8 mouse cellular contexts compared by ENCODE assay signal in genomic region chr10:80302471-80302881, GRCm38 (mm10). TPM values are rescaled to one million over a fixed set of nuclear protein-coding genes. Genes with fewer than 3 reads are reported as not detected.
DNase-seq lines count a peak whose midpoint lies in the region; ATAC-seq and TF ChIP-seq lines count a peak whose summit lies in the region.

No protein-coding gene starts in this region.

- no peak for TF ChIP-seq RAD21 in CH12.LX (IDR thresholded peaks at IDR 0.05; ENCODE audit: low read depth, low read length)

- H3K4me2 ChIP-seq in CH12.LX (ENCODE audit: insufficient read depth, low read depth, poor library complexity, severe bottlenecking), result peak overlapping the region; percentile 30; the same call in 1 of the 2 replicates
- H3K4me2 ChIP-seq in forebrain, embryonic 15.5 days (replicated peaks), result peak overlapping the region; percentile 86
- H3K4me2 ChIP-seq in stomach, embryonic 16.5 days (ENCODE audit: low read depth, low read length), result no peak overlapping the region

- no peak for TF ChIP-seq CTCF in CH12.LX (conservative IDR thresholded peaks at IDR 0.05 in 1 of 2, IDR thresholded peaks at IDR 0.05 in 1 of 2; ENCODE audit: low read depth in 2 of 2, low read length in 2 of 2)

- in situ Hi-C loops in CH12.LX (cut with MboI; ENCODE audit: low pct_ligation_motif_present, low pct_unique_long_range_greater_than_20kb, low sequenced_read_pairs), result no loop called here

- H3K4me3 ChIP-seq in CH12.LX (replicated peaks in 1 of 3; ENCODE audit: low read depth in 2 of 3, low read length in 2 of 3, poor library complexity in 1 of 3), result no peak overlapping the region
- peak overlapping the region; percentile 76 for H3K4me3 ChIP-seq in forebrain, embryonic 15.5 days
- H3K4me3 ChIP-seq in stomach, embryonic 16.5 days (replicated peaks; ENCODE audit: low read length), result no peak overlapping the region

- H3K27me3 ChIP-seq in CH12.LX (replicated peaks), result peaks cover 75% of the 10 kb centered on the region
- no peaks in the 10 kb centered on the region for H3K27me3 ChIP-seq in forebrain, embryonic 15.5 days
- H3K27me3 ChIP-seq in stomach, embryonic 16.5 days (ENCODE audit: control insufficient read depth, insufficient read depth, low read length), result peaks cover 64% of the 10 kb centered on the region

- intact Hi-C loops in heart, postnatal 14 days (cut with DNase I), result no loop called here

- no peak for ATAC-seq in forebrain, embryonic 15.5 days (replicated peaks)
- peak; percentile 76 for ATAC-seq in stomach, embryonic 16.5 days (ENCODE audit: insufficient read depth, low FRiP score)

- no peaks in the 10 kb centered on the region for H3K9me3 ChIP-seq in CH12.LX (replicated peaks; ENCODE audit: low read length)
- no peaks in the 10 kb centered on the region for H3K9me3 ChIP-seq in forebrain, embryonic 15.5 days
- H3K9me3 ChIP-seq in stomach, embryonic 16.5 days (replicated peaks; ENCODE audit: control insufficient read depth, low read length), result no peaks in the 10 kb centered on the region

- no peak for TF ChIP-seq EP300 in CH12.LX (IDR thresholded peaks at IDR 0.05; ENCODE audit: low read length)

- H3K27ac ChIP-seq in CH12.LX (ENCODE audit: insufficient read depth, low read depth), result no peak overlapping the region
- H3K27ac ChIP-seq in forebrain, embryonic 15.5 days (replicated peaks), result peak overlapping the region; percentile 97
- no peak overlapping the region; the same call in 1 of the 2 replicates for H3K27ac ChIP-seq in stomach, embryonic 16.5 days (ENCODE audit: low read length)

- H3K36me3 ChIP-seq in CH12.LX (replicated peaks in 1 of 2; ENCODE audit: control insufficient read depth in 1 of 2, insufficient read depth in 1 of 2, low read length in 1 of 2), result no peaks in the 10 kb centered on the region
- peaks cover 47% of the 10 kb centered on the region for H3K36me3 ChIP-seq in forebrain, embryonic 15.5 days
- no peaks in the 10 kb centered on the region for H3K36me3 ChIP-seq in stomach, embryonic 16.5 days (ENCODE audit: control insufficient read depth, insufficient read depth, low read length)

- peaks cover 0 to 9% of the 10 kb centered on the region in 2 experiments; a peak in 3 of 4 replicates for H3K4me1 ChIP-seq in CH12.LX (ENCODE audit: control insufficient read depth in 1 of 2, insufficient read depth in 2 of 2)
- H3K4me1 ChIP-seq in forebrain, embryonic 15.5 days, result peaks cover 71% of the 10 kb centered on the region
- peaks cover 4% of the 10 kb centered on the region; the same call in 1 of the 2 replicates for H3K4me1 ChIP-seq in stomach, embryonic 16.5 days (ENCODE audit: control insufficient read depth, insufficient read depth, low read length)

- dilution Hi-C loops in CH12.LX (cut with MboI; ENCODE audit: extremely low pct_ligation_motif_present, extremely low pct_unique_long_range_greater_than_20kb, low sequenced_read_pairs), result no loop called here

- no peak for DNase-seq in CH12.LX (ENCODE audit: extremely low read depth)
- peak; percentile 78 for DNase-seq in brain, adult 2 months (ENCODE audit: low read depth, low spot score)
- peak; percentile 84 to 87 for DNase-seq in heart, postnatal 14 days
- DNase-seq in kidney, postnatal 14 days, result peak; percentile 85
- DNase-seq in lung, postnatal 25 days (ENCODE audit: low spot score), result peak; percentile 83
- no peak for DNase-seq in spleen, adult 12 weeks (ENCODE audit: low spot score)

- WGBS in forebrain, embryonic 15.5 days, result 20% methylated on average over 9 of the region's 9 CpGs
- 14% methylated on average over 9 of the region's 9 CpGs for WGBS in stomach, embryonic 16.5 days

- TF ChIP-seq POLR2A in CH12.LX (IDR thresholded peaks at IDR 0.05; ENCODE audit: low read depth, low read length), result no peak

- no peak overlapping the region for H3K9ac ChIP-seq in CH12.LX (ENCODE audit: insufficient read depth, low read depth)
- peak overlapping the region; percentile 99 for H3K9ac ChIP-seq in forebrain, embryonic 15.5 days (replicated peaks)
- H3K9ac ChIP-seq in stomach, embryonic 16.5 days (ENCODE audit: low read length), result peak overlapping the region; percentile 40; the same call in 1 of the 2 replicates

- H3K79me2 ChIP-seq in CH12.LX (replicated peaks; ENCODE audit: control insufficient read depth, extremely low read depth, insufficient read depth, poor library complexity, severe bottlenecking), result no peaks in the 10 kb centered on the region

TF ChIP-seq in CH12.LX, 34 proteins besides CTCF, POLR2A, EP300 and RAD21:
- TF ChIP-seq USF2 (conservative IDR thresholded peaks at IDR 0.05; ENCODE audit: low read depth, low read length) (no peak), USF1 (IDR thresholded peaks at IDR 0.05; ENCODE audit: low read depth, low read length) (no peak), MEF2A (IDR thresholded peaks at IDR 0.05; ENCODE audit: borderline replicate concordance, low read depth, low read length) (no peak), IRF4 (IDR thresholded peaks at IDR 0.05; ENCODE audit: low read depth, low read length) (no peak), MAX (IDR thresholded peaks at IDR 0.05; ENCODE audit: low read length) (no peak), MXI1 (IDR thresholded peaks at IDR 0.05; ENCODE audit: low read depth, low read length) (no peak), ETS1 (conservative IDR thresholded peaks at IDR 0.05; ENCODE audit: low read depth, low read length) (no peak), ELF1 (IDR thresholded peaks at IDR 0.05; ENCODE audit: low read depth, low read length) (no peak), NRF1 (IDR thresholded peaks at IDR 0.05; ENCODE audit: low read depth, low read length) (no peak), MYC (IDR thresholded peaks at IDR 0.05; ENCODE audit: low read depth, low read length) (no peak), ZMIZ1 (IDR thresholded peaks at IDR 0.05; ENCODE audit: low read depth, low read length) (no peak), KAT2A (IDR thresholded peaks at IDR 0.05; ENCODE audit: insufficient replicate concordance, low read length) (no peak), HCFC1 (IDR thresholded peaks at IDR 0.05; ENCODE audit: low read depth, low read length) (no peak), RCOR1 (conservative IDR thresholded peaks at IDR 0.05; ENCODE audit: low read depth, low read length) (no peak), ZNF384 (IDR thresholded peaks at IDR 0.05; ENCODE audit: low read depth, low read length) (no peak), JUND (conservative IDR thresholded peaks at IDR 0.05; ENCODE audit: low read depth, low read length) (no peak)
TF ChIP-seq in CH12.LX: peak in this region for 0.

RNA-seq across cellular contexts. Expression of gene Apc2, which starts 6.7 kb away (rescaled TPM):
- total RNA-seq in CH12.LX (2012; rRNA removed) (0.13 TPM in 2 replicates), CH12.LX (2014; rRNA removed) (not detected in 2 replicates)
- 0.04 and 0.07 TPM in 2 replicates for polyA plus RNA-seq in CH12.LX (2012; ENCODE audit: insufficient read length, low read depth)
- 205 and 210 TPM in 2 replicates for polyA plus RNA-seq in forebrain, embryonic 15.5 days (2015; fragmentation: Nextera tagmentation; extraction: Ambion mirVana)
- 1 to 10 TPM; 2.3 to 3.6 TPM for total RNA-seq in heart, postnatal 14 days (2021)
- 3.3 and 4.3 TPM in 2 replicates for polyA plus RNA-seq in stomach, embryonic 16.5 days (2015; fragmentation: Nextera tagmentation; extraction: Ambion mirVana)

RNA-seq across cellular contexts. Expression of gene Rps15, which starts 10.2 kb away (rescaled TPM):
- total RNA-seq in CH12.LX (2012; rRNA removed) (4,610 and 5,342 TPM in 2 replicates), CH12.LX (2014; rRNA removed) (2,343 and 2,739 TPM in 2 replicates)
- polyA plus RNA-seq in CH12.LX (2012; ENCODE audit: insufficient read length, low read depth), result 2,279 and 2,754 TPM in 2 replicates
- polyA plus RNA-seq in forebrain, embryonic 15.5 days (2015; fragmentation: Nextera tagmentation; extraction: Ambion mirVana), result 628 and 651 TPM in 2 replicates
- total RNA-seq in heart, postnatal 14 days (2021), result 100 to 1,000 TPM; 652 to 716 TPM
- polyA plus RNA-seq in stomach, embryonic 16.5 days (2015; fragmentation: Nextera tagmentation; extraction: Ambion mirVana), result 807 and 821 TPM in 2 replicates

RNA-seq across cellular contexts. Expression of gene 2310011J03Rik, which starts 17.9 kb away (rescaled TPM):
- total RNA-seq in CH12.LX (2012; rRNA removed), result 46.8 and 59.7 TPM in 2 replicates
- 35.6 and 37.5 TPM in 2 replicates for total RNA-seq in CH12.LX (2014; rRNA removed)
- 34.6 and 38.9 TPM in 2 replicates for polyA plus RNA-seq in CH12.LX (2012; ENCODE audit: insufficient read length, low read depth)
- 36.9 and 38.1 TPM in 2 replicates for polyA plus RNA-seq in forebrain, embryonic 15.5 days (2015; fragmentation: Nextera tagmentation; extraction: Ambion mirVana)
- 10 to 100 TPM; 13.3 to 15.0 TPM for total RNA-seq in heart, postnatal 14 days (2021)
- polyA plus RNA-seq in stomach, embryonic 16.5 days (2015; fragmentation: Nextera tagmentation; extraction: Ambion mirVana), result 46.6 and 48.1 TPM in 2 replicates

RNA-seq across cellular contexts. Expression of gene Pcsk4, which starts 26.8 kb away (rescaled TPM):
- 1.1 and 1.3 TPM in 2 replicates for total RNA-seq in CH12.LX (2012; rRNA removed)
- total RNA-seq in CH12.LX (2014; rRNA removed), result not detected in 2 replicates
- polyA plus RNA-seq in CH12.LX (2012; ENCODE audit: insufficient read length, low read depth), result 0.46 TPM in 1 of 2 replicates, not detected in the other
- 2.5 and 2.6 TPM in 2 replicates for polyA plus RNA-seq in forebrain, embryonic 15.5 days (2015; fragmentation: Nextera tagmentation; extraction: Ambion mirVana)
- 1 to 10 TPM; 1.0 to 1.7 TPM for total RNA-seq in heart, postnatal 14 days (2021)
- 3.7 and 4.4 TPM in 2 replicates for polyA plus RNA-seq in stomach, embryonic 16.5 days (2015; fragmentation: Nextera tagmentation; extraction: Ambion mirVana)

RNA-seq across cellular contexts. Expression of gene Reep6, which starts 27.3 kb away (rescaled TPM):
- total RNA-seq in CH12.LX (2012; rRNA removed) (1.7 and 5.0 TPM in 2 replicates), CH12.LX (2014; rRNA removed) (0.20 and 0.48 TPM in 2 replicates)
- 5.2 and 7.5 TPM in 2 replicates for polyA plus RNA-seq in CH12.LX (2012; ENCODE audit: insufficient read length, low read depth)
- polyA plus RNA-seq in forebrain, embryonic 15.5 days (2015; fragmentation: Nextera tagmentation; extraction: Ambion mirVana), result 2.6 and 2.9 TPM in 2 replicates
- 1 to 10 TPM; 2.0 to 2.6 TPM for total RNA-seq in heart, postnatal 14 days (2021)
- polyA plus RNA-seq in stomach, embryonic 16.5 days (2015; fragmentation: Nextera tagmentation; extraction: Ambion mirVana), result 45.2 and 51.1 TPM in 2 replicates

Comparison
In these comparisons a context has a peak if more than half of its experiments do, and no peak if none do; other contexts are left out.
1. DNase-seq: peak in brain, adult 2 months (single experiment), heart, postnatal 14 days (2 of 2), kidney, postnatal 14 days (single experiment) and lung, postnatal 25 days (single experiment); none in CH12.LX (single experiment) and spleen, adult 12 weeks (single experiment).
2. RNA of gene Apc2, which starts 6.7 kb away (polyA plus RNA-seq): 205 to 210 TPM in forebrain, embryonic 15.5 days; 3.3 to 4.3 TPM in stomach, embryonic 16.5 days and 0.04 to 0.07 TPM in CH12.LX; every median in the first group is over 10 times any median in the second.